Mouse (Mus musculus): ENCODE measurements around the gene Sec31a.
A peak's percentile ranks its signal among the peaks of the same experiment; 100 is the strongest.

Sec31a gene

DNA sequence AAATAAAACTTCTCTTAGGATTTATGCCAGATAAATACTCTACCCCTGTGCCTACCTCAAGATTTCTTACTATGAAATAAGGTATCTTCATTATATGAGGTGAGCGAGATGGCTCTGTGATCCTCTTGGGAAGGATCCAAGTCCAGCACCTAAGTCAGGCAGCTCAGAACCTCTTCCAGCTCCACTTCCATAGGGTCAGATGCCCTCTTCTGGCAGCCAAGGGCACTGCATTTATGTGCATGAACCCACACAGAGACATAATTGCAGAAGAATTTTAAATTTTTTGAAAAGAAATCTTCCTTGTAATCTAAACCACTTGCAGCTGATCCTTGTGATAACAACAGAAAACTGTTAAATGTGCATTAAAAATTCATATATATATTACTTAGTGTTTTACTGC lies 70.9 kb downstream of the Sec31a start:
- DNase-seq = no peak

DNA sequence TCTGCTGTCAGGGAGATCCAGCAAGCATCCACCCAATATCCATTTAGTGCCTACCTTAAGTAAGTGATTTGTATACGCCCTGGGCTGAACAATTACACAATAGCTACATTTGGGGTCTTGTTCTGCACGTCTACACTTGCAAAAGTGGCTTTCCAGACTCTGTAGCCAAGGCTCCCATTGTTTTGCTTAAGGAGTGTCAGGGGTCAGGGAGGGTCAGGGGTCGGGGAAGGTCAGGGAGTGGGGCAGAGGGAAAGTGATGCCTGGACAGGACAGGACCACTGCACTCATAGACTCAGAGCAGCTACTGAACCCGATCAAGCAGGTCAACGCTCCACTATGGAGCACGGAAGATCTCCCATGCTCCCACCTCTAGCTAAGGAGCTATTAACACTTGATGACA lies 72.9 kb downstream of the Sec31a start:
- no peak for DNase-seq

DNA sequence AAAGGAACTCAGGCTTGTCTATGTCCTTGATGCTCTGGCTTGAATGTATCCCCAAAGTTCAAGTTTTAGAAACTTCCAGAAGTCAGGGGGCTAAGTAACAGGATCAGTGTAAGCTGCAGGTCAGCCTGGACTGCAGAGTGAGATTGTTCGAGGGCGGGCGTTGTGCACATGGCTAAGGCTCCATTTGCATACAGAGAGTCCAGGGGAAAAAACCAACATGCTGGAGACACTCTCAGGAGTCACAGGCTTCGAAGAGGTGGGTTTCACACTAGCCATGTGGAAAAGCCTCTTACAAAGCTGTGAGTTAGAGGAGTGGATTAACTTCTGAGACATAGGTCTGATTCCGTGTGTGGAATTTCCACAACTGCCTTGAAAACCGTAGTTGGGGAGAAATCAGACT lies 73.6 kb downstream of the Sec31a start:
- DNase-seq = no peak

DNA sequence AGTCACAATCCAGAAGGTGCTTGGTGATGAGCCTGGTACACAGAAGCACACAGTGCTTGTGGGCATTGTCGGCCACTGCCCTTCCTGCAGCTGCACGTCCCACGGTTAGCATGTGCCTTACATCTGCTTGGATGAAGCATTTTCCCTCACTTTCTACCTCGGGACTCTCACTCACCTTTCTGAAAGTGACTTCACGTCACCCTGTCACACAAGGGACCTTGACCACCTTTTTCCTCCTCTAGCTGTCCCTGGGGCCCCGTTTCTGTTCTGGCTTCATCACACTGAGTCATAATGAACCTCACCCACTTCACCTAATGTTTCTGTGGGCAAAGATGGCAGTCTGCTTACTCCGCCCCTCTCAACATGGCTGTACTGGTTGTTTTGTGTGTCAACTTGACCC lies 75.0 kb downstream of the Sec31a start:
- DNase-seq = no peak

DNA sequence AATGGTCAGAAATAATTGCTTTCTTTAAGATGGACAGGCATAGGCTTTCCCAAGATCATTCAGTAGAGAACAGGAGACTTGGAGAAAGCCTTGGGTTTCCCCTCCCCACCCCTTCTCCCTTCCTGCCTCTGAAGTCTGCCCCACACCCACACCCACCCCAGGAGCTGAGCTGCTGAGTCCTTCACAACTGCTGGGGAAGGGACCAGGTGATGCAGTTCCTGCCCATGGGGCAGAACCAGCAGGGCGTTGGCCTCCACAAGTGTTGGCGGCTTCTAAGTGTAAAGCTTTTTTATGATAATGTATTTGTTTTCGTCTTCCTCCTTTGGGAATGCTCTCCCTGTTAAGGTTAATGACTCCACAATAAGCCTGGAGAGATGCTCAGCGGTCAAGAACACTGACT lies 78.2 kb downstream of the Sec31a start:
- no peak for DNase-seq

DNA sequence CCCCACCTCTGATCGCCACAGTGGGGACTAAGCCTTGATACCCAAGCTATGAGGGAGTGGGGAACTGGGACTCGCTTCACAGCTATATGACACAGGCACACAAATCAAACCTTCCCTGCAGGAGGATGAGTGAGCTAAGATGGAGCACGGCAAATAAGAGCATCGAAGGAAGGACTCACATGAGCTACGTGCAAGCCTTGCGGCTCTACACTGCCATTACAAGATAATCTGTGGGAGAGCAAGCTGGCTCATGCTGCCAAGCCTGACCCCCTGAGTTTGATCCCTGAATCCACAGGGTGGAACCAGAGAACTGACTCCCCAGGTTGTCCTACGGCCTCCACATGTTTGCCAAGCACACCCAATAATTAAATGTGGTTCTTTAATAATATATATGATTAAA lies 79.2 kb downstream of the Sec31a start:
- DNase-seq = no peak

DNA sequence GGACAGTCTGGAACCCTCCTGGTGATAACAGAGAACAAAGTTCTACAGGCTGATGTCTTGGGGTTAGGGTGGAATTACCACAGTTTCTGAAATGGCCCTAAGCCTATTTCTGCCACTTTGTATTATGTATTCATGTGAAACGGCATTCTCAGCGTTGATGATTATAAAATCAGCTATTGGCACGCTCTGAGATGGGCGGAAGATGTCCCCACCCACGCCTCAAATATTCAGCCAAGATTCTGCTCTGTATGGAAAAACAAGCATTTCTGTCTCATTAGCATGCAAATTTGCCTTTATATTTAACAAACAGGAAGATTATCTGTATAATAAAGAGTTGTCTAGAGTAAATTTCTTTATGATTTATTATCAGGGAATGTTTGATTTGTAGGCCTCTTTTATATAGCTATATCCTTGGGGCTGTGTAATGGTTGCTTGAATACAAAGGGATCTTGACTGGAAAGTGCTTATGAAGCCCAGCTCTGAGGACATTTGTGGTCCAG lies 80.4 kb downstream of the Sec31a start:
- DNase-seq = no peak

DNA sequence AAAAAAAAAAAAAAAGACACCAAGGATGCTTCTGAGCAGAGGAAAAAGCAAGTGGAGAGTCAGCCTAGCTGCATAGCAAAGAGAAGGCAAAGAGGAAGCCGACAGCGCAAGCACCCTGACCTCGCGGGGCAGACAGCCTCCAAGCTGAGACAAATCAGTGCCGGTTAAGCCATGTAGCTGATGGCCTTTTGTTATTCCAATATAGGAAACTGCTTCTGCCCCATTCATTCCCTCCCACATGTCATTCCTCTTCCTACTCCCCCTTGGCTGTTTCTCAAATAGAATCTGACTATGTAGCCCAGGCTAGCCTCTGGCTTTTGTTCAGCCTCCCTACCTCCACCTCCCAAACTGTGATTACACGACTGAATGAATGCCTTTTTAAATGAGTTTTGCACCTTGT lies 81.3 kb downstream of the Sec31a start:
- no peak for DNase-seq

DNA sequence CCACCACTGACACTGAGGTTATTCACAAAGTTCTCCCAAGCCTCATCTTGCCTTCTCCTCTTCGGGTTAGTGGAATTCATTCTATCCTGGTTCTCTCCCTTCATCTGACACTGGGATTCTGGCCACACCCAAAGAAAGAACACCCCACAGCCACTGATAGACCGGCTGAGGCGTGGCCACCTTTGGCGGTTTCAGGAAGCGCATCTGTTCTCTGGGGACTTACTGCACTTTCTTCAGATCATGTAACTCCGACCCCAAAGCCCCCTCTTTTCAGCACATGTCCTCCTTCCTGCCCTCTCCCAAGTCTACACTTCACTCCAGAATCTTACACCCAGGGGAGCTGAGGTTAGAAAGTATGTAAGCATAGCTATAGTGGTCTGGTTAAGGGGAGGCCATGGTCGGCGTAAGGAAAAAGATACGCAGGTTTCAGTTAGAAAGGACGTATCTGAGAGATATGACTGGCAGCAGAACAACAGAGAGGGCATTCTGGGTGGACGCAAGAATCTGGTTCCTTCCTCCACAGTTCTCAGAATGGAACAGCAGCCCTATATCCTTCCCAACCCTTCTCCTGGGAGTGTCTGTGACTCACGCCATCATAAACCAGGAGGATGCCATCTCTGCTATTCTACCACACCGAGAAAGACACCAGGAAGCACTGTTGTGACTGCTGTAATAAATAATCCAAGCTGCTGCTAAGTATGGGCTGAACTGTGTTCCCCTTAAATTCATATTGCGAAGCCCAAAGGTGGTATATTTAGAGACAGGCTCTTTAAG lies 82.2 kb downstream of the Sec31a start:
- DNase-seq = no peak

DNA sequence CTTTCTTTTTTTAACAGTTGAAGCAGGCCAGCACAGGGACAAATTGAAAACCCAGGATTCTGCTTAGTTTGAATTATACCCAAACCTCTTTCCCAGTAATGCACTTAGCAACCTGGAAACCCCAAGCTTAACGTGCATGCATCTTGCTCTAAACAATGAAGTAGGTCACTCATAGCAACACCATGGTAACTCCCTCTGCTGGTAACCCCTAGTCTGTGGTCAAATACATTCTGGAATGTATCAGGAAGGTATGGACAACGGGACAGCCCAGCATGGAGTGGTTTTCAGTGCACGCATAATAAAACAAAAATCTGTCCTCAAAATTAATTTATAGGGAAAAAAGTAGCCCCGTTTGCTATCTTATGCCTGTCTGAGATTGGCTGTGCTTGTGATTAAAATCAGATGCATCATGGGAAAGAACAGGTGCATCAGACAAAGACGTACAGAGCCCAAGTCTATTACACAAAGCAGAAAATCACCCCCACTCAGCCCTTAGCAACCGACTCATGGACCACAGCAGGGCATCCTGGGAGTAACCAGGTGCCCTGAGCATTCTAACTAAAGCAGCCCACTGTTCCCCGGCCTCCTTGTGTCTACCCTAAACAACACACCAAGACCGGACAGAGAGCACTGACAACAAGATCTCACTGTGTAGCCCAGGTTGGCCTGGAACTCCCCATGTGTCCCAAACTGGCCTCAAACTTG lies 83.6 kb downstream of the Sec31a start:
- no peak for DNase-seq

DNA sequence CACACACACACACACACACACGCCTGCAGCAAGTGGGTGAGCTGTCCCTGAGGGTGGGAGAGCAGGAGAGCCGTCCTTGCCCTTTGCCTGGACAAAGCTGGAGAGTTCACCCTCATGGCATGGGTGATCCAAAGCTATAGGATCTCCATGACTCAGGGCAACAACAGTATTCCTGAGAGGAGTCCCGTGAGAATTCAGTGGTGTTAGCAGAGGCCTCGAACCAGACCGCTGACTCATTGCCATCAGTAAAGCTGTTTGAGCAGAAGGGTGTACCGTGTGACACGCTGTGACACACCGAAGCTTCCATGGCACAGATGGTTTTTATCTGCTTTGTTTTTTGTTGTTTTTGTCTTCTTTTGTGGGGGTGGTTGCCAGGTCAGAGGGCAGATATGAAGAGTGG lies 84.4 kb downstream of the Sec31a start:
- no peak for DNase-seq

DNA sequence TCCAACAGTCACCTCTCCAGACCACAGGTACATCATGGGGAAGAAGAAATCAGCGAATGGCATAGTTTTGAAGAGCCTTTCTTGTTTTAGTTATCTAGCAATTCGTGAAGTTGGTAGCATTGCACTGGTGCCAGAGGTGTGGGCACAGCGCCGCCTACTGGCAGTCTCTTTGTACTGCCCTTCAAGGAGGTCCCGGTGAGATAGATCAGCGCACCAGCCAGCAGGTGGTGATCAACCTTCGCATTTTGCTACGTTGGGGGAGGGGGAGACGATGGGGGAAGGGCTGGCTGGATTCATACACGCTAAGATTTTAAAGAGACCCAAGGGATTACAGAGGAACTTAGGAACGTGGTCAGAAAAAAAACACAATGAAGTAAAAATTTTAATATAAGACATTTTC lies 94.0 kb downstream of the Sec31a start:
- DNase-seq = peak; percentile 83

DNA sequence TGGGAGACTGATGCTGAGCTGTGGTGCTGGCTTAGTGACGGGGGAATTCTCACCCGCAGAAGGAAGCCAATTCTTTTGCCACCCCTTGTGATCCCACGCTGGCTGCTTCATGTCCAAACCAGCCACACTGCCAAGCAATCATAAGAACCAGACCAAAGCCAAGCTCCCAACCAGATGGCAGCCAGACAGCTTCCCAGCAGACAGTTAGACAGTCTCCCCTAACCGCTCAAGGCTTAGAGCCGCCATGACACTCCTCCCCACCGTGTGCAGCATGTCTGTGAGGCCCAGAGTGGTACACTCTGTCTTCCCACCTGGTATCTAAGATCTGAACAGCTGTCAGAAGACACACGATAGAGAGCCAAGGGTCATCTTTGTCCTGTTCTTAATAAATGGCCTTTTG lies 98.2 kb downstream of the Sec31a start:
- no peak for DNase-seq

DNA sequence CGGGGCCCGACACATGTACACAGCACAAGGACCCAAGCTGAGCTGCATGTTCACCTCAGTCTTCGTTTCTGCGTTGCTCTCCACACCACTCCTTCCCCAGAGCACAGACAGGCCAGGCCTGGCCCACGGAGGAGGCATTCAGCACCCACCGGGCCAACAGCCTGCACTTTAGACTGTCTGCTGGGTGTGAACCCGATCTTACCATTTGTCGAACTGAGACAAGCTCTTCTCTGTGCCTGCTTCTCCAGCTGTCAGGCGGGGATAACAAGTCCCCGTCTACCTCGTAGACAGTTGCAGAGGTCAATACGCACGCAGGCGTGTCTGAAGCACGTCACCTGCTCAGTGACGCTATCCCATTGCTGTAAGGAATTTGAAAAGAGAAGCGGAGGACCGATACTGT lies 99.0 kb downstream of the Sec31a start:
- no peak for DNase-seq

DNA sequence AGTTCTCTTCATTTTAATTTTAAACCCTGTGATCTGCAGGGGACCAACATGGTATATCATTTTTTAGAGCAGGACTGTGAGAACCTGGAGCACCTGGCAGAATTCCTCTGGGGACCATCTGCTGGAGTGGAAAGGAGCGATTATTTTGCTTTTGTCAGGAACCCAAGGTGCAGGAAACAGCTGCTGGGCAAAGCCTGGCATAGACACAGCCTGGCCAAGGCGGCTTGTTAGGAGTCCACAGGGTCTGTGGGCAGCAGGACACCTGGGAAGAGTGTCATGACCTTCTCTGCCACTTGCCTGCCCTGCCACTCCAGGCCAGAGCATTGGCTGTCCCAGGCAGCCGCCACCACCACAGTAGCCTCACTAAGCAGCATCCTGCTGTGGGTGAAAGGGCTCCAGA lies 100.4 kb downstream of the Sec31a start:
- DNase-seq = no peak

DNA sequence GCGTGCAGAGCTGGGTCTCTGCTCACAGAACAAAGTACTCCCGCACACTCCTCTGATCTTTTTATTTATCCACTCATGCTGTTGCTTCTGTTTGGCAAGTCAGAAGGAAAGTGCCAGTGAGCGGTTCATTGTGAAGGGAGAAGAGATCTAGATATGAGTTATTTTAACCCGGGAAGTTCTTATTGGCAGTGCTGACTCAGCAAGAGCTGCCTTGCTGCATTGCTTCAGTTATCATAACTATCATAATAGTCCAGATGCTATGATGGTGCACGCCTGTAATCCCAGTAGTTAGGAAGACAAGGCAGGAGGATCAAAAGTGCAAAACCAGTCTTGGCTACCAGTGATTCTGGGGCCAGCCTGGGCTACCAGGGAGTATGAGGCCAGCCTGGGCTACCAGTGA lies 103.6 kb downstream of the Sec31a start:
- DNase-seq = no peak
